Mouse (Mus musculus): Measurements from ENCODE around the gene Soat1.

The Soat1 gene

GRCm38 (mm10) chr1:156471955-156472354 is 2.2 kb downstream of the Soat1 start:
- peaks cover 21% of the 10 kb centered on the region for H3K4me1 ChIP-seq (replicated peaks; ENCODE audit: low read depth, low read length)
- TF ChIP-seq CTCF (conservative IDR thresholded peaks at IDR 0.05; ENCODE audit: low read length) (no peak), POU5F1 (IDR thresholded peaks at IDR 0.05; ENCODE audit: borderline replicate concordance, low read length) (no peak), NANOG (IDR thresholded peaks at IDR 0.05; ENCODE audit: borderline replicate concordance, low read length) (no peak)
- no peaks in the 10 kb centered on the region for H3K9me3 ChIP-seq (ENCODE audit: low read length)
- no peaks in the 10 kb centered on the region; the same call in 1 of the 2 replicates for H3K36me3 ChIP-seq (ENCODE audit: insufficient read depth, low read length)
- H3K27me3 ChIP-seq (ENCODE audit: insufficient read depth, low read length) = peaks cover 10% of the 10 kb centered on the region; the same call in 1 of the 2 replicates
- no peak overlapping the region for H3K4me3 ChIP-seq (replicated peaks; ENCODE audit: low read length)

- Histone ChIP-seq H3K9me3 (ENCODE audit: low read length) (no peaks in the 10 kb centered on the region), H3K4me1 (replicated peaks; ENCODE audit: low read depth, low read length) (peaks cover 19% of the 10 kb centered on the region)
- no peak for TF ChIP-seq CTCF (conservative IDR thresholded peaks at IDR 0.05; ENCODE audit: low read length)
- TF ChIP-seq POU5F1 (IDR thresholded peaks at IDR 0.05; ENCODE audit: borderline replicate concordance, low read length) = no peak
- no peak for TF ChIP-seq NANOG (IDR thresholded peaks at IDR 0.05; ENCODE audit: borderline replicate concordance, low read length)
These were observed 3.1 kb downstream of the Soat1 start for GRCm38 (mm10) chr1:156471071-156471470.

GRCm38 (mm10) chr1:156470557-156470956 is 3.6 kb downstream of the Soat1 start:
- Histone ChIP-seq H3K4me1 (replicated peaks; ENCODE audit: low read depth, low read length) (peaks cover 17% of the 10 kb centered on the region), H3K27me3 (ENCODE audit: insufficient read depth, low read length) (peaks cover 9% of the 10 kb centered on the region; the same call in 1 of the 2 replicates), H3K4me3 (replicated peaks; ENCODE audit: low read length) (no peak overlapping the region), H3K36me3 (ENCODE audit: insufficient read depth, low read length) (peaks cover 9% of the 10 kb centered on the region), H3K9me3 (ENCODE audit: low read length) (no peaks in the 10 kb centered on the region)
- TF ChIP-seq CTCF (conservative IDR thresholded peaks at IDR 0.05; ENCODE audit: low read length) = no peak
- TF ChIP-seq POU5F1 (IDR thresholded peaks at IDR 0.05; ENCODE audit: borderline replicate concordance, low read length) = no peak
- TF ChIP-seq NANOG (IDR thresholded peaks at IDR 0.05; ENCODE audit: borderline replicate concordance, low read length) = no peak

More at GRCm38 (mm10) chr1:156471071-156471470, 3.1 kb downstream of the Soat1 start:
- Histone ChIP-seq H3K27me3 (ENCODE audit: insufficient read depth, low read length) (peaks cover 9% of the 10 kb centered on the region; the same call in 1 of the 2 replicates), H3K36me3 (ENCODE audit: insufficient read depth, low read length) (peaks cover 4% of the 10 kb centered on the region; the same call in 1 of the 2 replicates), H3K4me3 (replicated peaks; ENCODE audit: low read length) (no peak overlapping the region)

DNA sequence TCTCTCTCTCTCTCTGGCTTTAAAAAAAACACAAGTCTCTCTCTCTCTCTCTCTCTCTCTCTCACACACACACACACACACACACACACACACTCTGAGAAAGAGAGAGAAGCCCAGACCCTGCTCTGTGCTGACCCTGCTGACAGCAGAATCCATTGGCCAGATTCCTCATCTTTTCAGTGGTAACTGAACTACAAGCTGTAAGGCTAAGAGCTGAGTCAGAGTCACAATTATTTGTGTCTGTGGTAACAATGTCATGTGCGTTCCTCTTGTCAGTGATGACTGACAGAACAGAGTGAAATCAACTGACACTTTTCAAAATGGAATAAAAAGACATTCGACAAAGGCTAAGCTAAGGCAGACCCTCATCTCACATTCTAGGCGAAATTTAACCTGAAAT is 5.6 kb downstream of the Soat1 start:
- peaks cover 15% of the 10 kb centered on the region for H3K4me1 ChIP-seq (replicated peaks; ENCODE audit: low read depth, low read length)
- peaks cover 9% of the 10 kb centered on the region; the same call in 1 of the 2 replicates for H3K27me3 ChIP-seq (ENCODE audit: insufficient read depth, low read length)
- no peak overlapping the region for H3K4me3 ChIP-seq (replicated peaks; ENCODE audit: low read length)
- no peaks in the 10 kb centered on the region for H3K9me3 ChIP-seq (ENCODE audit: low read length)
- no peak for TF ChIP-seq CTCF (conservative IDR thresholded peaks at IDR 0.05; ENCODE audit: low read length)
- no peak for TF ChIP-seq NANOG (IDR thresholded peaks at IDR 0.05; ENCODE audit: borderline replicate concordance, low read length)
- TF ChIP-seq POU5F1 (IDR thresholded peaks at IDR 0.05; ENCODE audit: borderline replicate concordance, low read length) = no peak
- H3K36me3 ChIP-seq (ENCODE audit: insufficient read depth, low read length) = peaks cover 12% of the 10 kb centered on the region

DNA sequence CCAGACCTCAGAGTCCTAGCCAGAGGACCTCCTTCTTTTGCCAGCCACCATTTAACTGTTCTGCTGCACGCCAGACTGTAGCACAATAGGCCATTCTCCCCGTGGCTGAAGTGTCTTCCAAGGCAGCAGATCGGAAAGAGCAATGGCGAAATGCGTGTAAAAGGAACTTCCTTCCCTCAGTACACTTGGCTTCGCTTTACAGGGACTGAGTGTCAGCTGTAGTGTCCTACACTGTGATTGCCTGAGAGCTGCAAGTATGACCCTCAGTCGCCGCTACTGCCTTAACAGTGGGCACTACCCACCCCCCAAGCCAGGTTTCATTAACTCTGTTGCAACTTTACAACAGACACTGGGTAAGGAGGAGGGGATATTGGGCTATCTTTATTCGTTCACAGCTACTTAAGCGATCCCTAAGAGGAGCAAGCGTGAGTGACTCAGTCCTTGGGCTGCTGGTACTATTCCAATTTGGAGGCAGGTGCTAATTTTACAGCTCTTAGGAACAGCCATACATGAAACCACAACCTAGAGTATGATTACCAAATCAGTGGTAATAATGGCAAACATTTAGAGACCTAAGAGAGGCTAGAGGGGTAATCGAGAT is 6.4 kb downstream of the Soat1 start:
- TF ChIP-seq POU5F1 (IDR thresholded peaks at IDR 0.05; ENCODE audit: borderline replicate concordance, low read length) (no peak), CTCF (conservative IDR thresholded peaks at IDR 0.05; ENCODE audit: low read length) (no peak), NANOG (IDR thresholded peaks at IDR 0.05; ENCODE audit: borderline replicate concordance, low read length) (no peak)
- H3K4me1 ChIP-seq (replicated peaks; ENCODE audit: low read depth, low read length) = peaks cover 9% of the 10 kb centered on the region
- H3K9me3 ChIP-seq (ENCODE audit: low read length) = no peaks in the 10 kb centered on the region
- H3K4me3 ChIP-seq (replicated peaks; ENCODE audit: low read length) = no peak overlapping the region
- H3K36me3 ChIP-seq (ENCODE audit: insufficient read depth, low read length) = peaks cover 12% of the 10 kb centered on the region
- H3K27me3 ChIP-seq (ENCODE audit: insufficient read depth, low read length) = peaks cover 6% of the 10 kb centered on the region; the same call in 1 of the 2 replicates

GRCm38 (mm10) chr1:156464963-156465362 is 9.2 kb downstream of the Soat1 start:
- H3K36me3 ChIP-seq (ENCODE audit: insufficient read depth, low read length) = peaks cover 12% of the 10 kb centered on the region
- no peaks in the 10 kb centered on the region for H3K9me3 ChIP-seq (ENCODE audit: low read length)
- H3K27me3 ChIP-seq (ENCODE audit: insufficient read depth, low read length) = 0 out of 2 replicates have a peak, but pooled peaks cover 3% of the 10 kb centered on the region
- no peak overlapping the region for H3K4me3 ChIP-seq (replicated peaks; ENCODE audit: low read length)
- H3K4me1 ChIP-seq (replicated peaks; ENCODE audit: low read depth, low read length) = peaks cover 8% of the 10 kb centered on the region; the same call in 1 of the 2 replicates
- TF ChIP-seq POU5F1 (IDR thresholded peaks at IDR 0.05; ENCODE audit: borderline replicate concordance, low read length) (no peak), NANOG (IDR thresholded peaks at IDR 0.05; ENCODE audit: borderline replicate concordance, low read length) (no peak), CTCF (conservative IDR thresholded peaks at IDR 0.05; ENCODE audit: low read length) (no peak)

DNA sequence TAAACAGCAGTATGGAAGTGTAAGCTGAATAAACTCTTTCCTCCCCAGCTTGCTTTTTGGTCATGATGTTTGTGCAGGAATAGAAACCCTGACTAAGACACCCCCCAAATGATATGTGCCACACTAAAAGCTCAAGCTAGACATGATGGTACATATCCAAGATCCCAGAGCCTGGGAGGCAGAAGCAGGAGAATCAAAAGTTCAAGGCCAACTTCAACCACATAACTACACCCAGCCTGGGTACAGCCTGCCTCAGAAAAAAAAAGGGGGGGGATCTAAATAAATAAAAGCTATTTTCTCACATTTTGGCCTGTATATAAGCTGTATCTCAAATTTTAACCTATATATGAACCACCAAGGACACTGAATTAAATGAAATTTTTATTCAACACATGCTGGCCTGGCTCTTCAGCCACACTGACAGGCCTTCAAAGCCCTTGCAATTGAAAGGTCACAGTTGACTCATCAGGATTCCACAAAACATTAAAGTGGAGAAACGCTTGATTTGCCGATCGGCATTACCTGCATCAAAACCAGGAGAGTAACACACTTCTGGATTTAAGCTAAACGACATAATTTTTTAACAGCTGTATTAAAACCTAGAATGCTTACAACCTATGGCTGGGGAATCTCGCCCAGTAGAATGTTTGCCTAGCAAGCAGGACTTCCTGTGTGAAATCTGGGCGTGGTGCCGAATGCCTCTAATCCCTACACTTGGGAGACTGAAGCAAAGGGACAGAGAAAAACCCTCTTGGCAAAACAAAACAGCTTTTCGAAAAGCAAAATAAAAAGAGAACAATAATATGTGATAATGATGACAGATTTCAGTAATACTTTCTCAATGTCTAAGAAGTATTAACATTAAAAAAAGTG is 9.9 kb downstream of the Soat1 start:
- H3K4me3 ChIP-seq (replicated peaks; ENCODE audit: low read length) = no peak overlapping the region
- TF ChIP-seq POU5F1 (IDR thresholded peaks at IDR 0.05; ENCODE audit: borderline replicate concordance, low read length) = no peak
- TF ChIP-seq CTCF (conservative IDR thresholded peaks at IDR 0.05; ENCODE audit: low read length) = no peak

GRCm38 (mm10) chr1:156462273-156462991 is 11.7 kb downstream of the Soat1 start:
- Histone ChIP-seq H3K4me3 (replicated peaks; ENCODE audit: low read length) (no peak overlapping the region), H3K9me3 (ENCODE audit: low read length) (peaks cover 14% of the 10 kb centered on the region; the same call in 1 of the 2 replicates), H3K27me3 (ENCODE audit: insufficient read depth, low read length) (no peaks in the 10 kb centered on the region), H3K4me1 (replicated peaks; ENCODE audit: low read depth, low read length) (peaks cover 8% of the 10 kb centered on the region; the same call in 1 of the 2 replicates), H3K36me3 (ENCODE audit: insufficient read depth, low read length) (peaks cover 18% of the 10 kb centered on the region)
- TF ChIP-seq POU5F1 (IDR thresholded peaks at IDR 0.05; ENCODE audit: borderline replicate concordance, low read length) (no peak), NANOG (IDR thresholded peaks at IDR 0.05; ENCODE audit: borderline replicate concordance, low read length) (no peak), CTCF (conservative IDR thresholded peaks at IDR 0.05; ENCODE audit: low read length) (no peak)

More for the DNA sequence above, 9.9 kb downstream of the Soat1 start:
- peaks cover 12% of the 10 kb centered on the region for H3K36me3 ChIP-seq (ENCODE audit: insufficient read depth, low read length)
- 0 out of 2 replicates have a peak, but pooled peaks cover under 1% of the 10 kb centered on the region for H3K27me3 ChIP-seq (ENCODE audit: insufficient read depth, low read length)
- peaks cover 8% of the 10 kb centered on the region; the same call in 1 of the 2 replicates for H3K4me1 ChIP-seq (replicated peaks; ENCODE audit: low read depth, low read length)
- H3K9me3 ChIP-seq (ENCODE audit: low read length) = no peaks in the 10 kb centered on the region

Data from E14TG2a.4 (cell line).